ENCODE assay signal across 27 mouse cellular contexts in the genomic region with DNA sequence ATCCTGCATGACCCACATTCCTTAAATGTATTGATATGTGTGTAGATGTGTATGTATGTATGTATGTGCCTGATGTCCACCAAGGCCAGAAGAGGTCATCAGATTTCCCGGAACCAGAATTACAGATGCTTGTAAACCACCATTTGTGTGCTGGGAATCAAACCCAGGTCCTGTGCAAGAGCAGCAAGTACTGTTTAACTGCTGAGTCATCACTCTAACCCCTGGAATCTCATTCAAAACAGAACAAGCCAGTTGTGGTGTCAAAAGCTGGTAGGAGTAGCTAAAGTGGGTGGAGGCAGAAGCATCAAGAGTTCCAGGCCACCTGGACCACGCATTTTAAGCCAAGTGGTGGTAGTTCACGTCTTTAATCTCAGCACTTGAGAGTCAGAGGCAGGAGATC.
"Had no signal": no experiment of that assay in that cellular context is flagged by ENCODE, and none has a peak within 500 bp of the region (broad histone marks: within the 10 kb centered on the region; RNA-seq: fewer than 3 reads in every experiment).

No protein-coding gene starts in this region.

- H3K27me3 ChIP-seq: heart, embryonic 13.5 days; heart, embryonic 15.5 days; intestine, embryonic 15.5 days; kidney, embryonic 15.5 days; limb, embryonic 13.5 days; limb, embryonic 15.5 days; liver, embryonic 12.5 days had no signal

- DNase-seq: gastrocnemius, postnatal 14 days; gastrocnemius, postnatal 36 days; heart, adult 11 months; heart, adult 2 months; heart, postnatal 14 days; heart, postnatal 36 days; kidney, adult 18-20 months; kidney, adult 9 months; kidney, postnatal 14 days; kidney, postnatal 36 days; layer of hippocampus, adult 9-11 months; layer of hippocampus, postnatal 36 days; left cerebral cortex, postnatal 4 days had no signal

- H3K4me3 ChIP-seq: heart, adult 2 months; heart, embryonic 13.5 days; heart, embryonic 15.5 days; intestine, embryonic 15.5 days; kidney, embryonic 15.5 days; limb, embryonic 13.5 days; limb, embryonic 15.5 days; liver, embryonic 12.5 days had no signal

- H3K9ac ChIP-seq: heart, embryonic 13.5 days; heart, embryonic 15.5 days; hindbrain, embryonic 14.5 days; intestine, embryonic 15.5 days; kidney, embryonic 15.5 days; limb, embryonic 13.5 days; limb, embryonic 15.5 days; liver, embryonic 12.5 days; liver, embryonic 14.5 days had no signal

- H3K9me3 ChIP-seq: heart, embryonic 13.5 days; heart, embryonic 15.5 days; intestine, embryonic 15.5 days; kidney, embryonic 15.5 days; limb, embryonic 13.5 days; limb, embryonic 15.5 days; liver, embryonic 12.5 days had no signal

- ATAC-seq: hindbrain, embryonic 16.5 days; inflammation-experienced regulatory T-cells, adult 6 months; intestine, embryonic 15.5 days; intestine, postnatal 0 days; liver, embryonic 12.5 days had no signal

- H3K27ac ChIP-seq: heart, adult 2 months; heart, embryonic 13.5 days; heart, embryonic 15.5 days; hindbrain, embryonic 14.5 days; intestine, embryonic 15.5 days; kidney, embryonic 15.5 days; kidney, postnatal 0 days; limb, embryonic 13.5 days; limb, embryonic 15.5 days; liver, embryonic 12.5 days; liver, embryonic 14.5 days had no signal

- H3K4me2 ChIP-seq: heart, embryonic 11.5 days; heart, embryonic 13.5 days; heart, embryonic 15.5 days; hindbrain, embryonic 14.5 days; intestine, embryonic 15.5 days; kidney, embryonic 15.5 days; limb, embryonic 13.5 days; limb, embryonic 15.5 days; liver, embryonic 12.5 days had no signal
